Mouse (Mus musculus) MEL (cell line): Measurements from ENCODE around the gene Cdh23. TPM values are rescaled to one million over a fixed set of nuclear protein-coding genes. Genes with fewer than 3 reads are reported as not detected.

Experiments used
- DNase-seq: peaks from one replicate; pipeline ENCODE4 v3.0.0; 2011; ENCODE audit warnings: low read depth, low spot score
- H3K27ac ChIP-seq: 2 replicates; pipeline ENCODE4 v1.5.1; 2012; ENCODE audit warnings: low read depth, mild to moderate bottlenecking, control low read depth, low read length, moderate library complexity; ENCODE audit not compliant: control insufficient read depth
- H3K27me3 ChIP-seq, 2 experiments: fragments of 150-350 bp in 1 of 2; sonication (generic) in 1 of 2; 2 replicates each; pipeline ENCODE4 v1.6.1; 2012; ENCODE audit warnings: low read length in 2 of 2, mild to moderate bottlenecking in 2 of 2, improper control_type of control experiment in 1 of 2, moderate library complexity in 1 of 2; ENCODE audit not compliant: insufficient read depth in 2 of 2, control insufficient read depth in 1 of 2
- H3K36me3 ChIP-seq, 2 experiments: 2 replicates each; pipeline ENCODE4 v1.6.1; 2012 to 2014; ENCODE audit warnings: low read length in 2 of 2, improper control_type of control experiment in 1 of 2, inconsistent platforms in 1 of 2, mild to moderate bottlenecking in 1 of 2; ENCODE audit not compliant: insufficient read depth in 2 of 2, control insufficient read depth in 1 of 2
- H3K4me1 ChIP-seq, 2 experiments: fragments of 150-350 bp in 1 of 2; sonication (generic) in 1 of 2; 2 replicates each; pipeline ENCODE4 v1.6.1; 2012; ENCODE audit warnings: low read length in 2 of 2, improper control_type of control experiment in 1 of 2, mild to moderate bottlenecking in 1 of 2; ENCODE audit not compliant: insufficient read depth in 2 of 2, control insufficient read depth in 1 of 2
- H3K4me3 ChIP-seq, 2 experiments: fragments of 150-350 bp in 1 of 2; sonication (generic) in 1 of 2; 2 replicates each; pipeline ENCODE4 v1.5.1; 2012; ENCODE audit warnings: low read depth in 2 of 2, low read length in 2 of 2, mild to moderate bottlenecking in 2 of 2, moderate library complexity in 2 of 2, control low read depth in 1 of 2, improper control_type of control experiment in 1 of 2; ENCODE audit not compliant: control insufficient read depth in 1 of 2, insufficient read depth in 1 of 2
- H3K79me2 ChIP-seq: 2 replicates; pipeline ENCODE4 v1.6.1; 2012; ENCODE audit warnings: mild to moderate bottlenecking, low read length, moderate library complexity; ENCODE audit not compliant: control insufficient read depth, poor library complexity, insufficient read depth
- H3K9ac ChIP-seq: 2 replicates; pipeline ENCODE4 v1.6.1; 2012; ENCODE audit warnings: low read depth, mild to moderate bottlenecking, control low read depth, low read length, moderate library complexity; ENCODE audit not compliant: control insufficient read depth, poor library complexity, severe bottlenecking
- H3K9me3 ChIP-seq: fragments of 150-350 bp; sonication (generic); replicated peaks from 2 replicates; pipeline ENCODE4 v1.6.1; 2012; ENCODE audit warnings: mild to moderate bottlenecking, low read length, improper control_type of control experiment, moderate library complexity; ENCODE audit not compliant: insufficient read depth
- BHLHE40 ChIP-seq: IDR thresholded peaks from 2 replicates; pipeline ENCODE4 v1.6.1; 2012; ENCODE audit warnings: low read depth, mild to moderate bottlenecking, inconsistent platforms, low read length, improper control_type of control experiment, borderline replicate concordance
- ETS1 ChIP-seq: IDR thresholded peaks from 2 replicates; pipeline ENCODE4 v1.6.1; 2012; ENCODE audit warnings: low read depth, mild to moderate bottlenecking, inconsistent platforms, low read length, improper control_type of control experiment, moderate library complexity
- JUND ChIP-seq: IDR thresholded peaks from 2 replicates; pipeline ENCODE4 v1.6.1; 2011; ENCODE audit warnings: low read depth, mild to moderate bottlenecking, improper control_type of control experiment, low read length
- MAZ ChIP-seq: IDR thresholded peaks from 2 replicates; pipeline ENCODE4 v1.6.1; 2012; ENCODE audit warnings: low read depth, mild to moderate bottlenecking, inconsistent platforms, low read length, improper control_type of control experiment
- POLR2A ChIP-seq, 2 experiments: IDR thresholded peaks; 2 replicates each; pipeline ENCODE4 v1.6.1; 2011 to 2012; ENCODE audit warnings: low read length in 2 of 2, mild to moderate bottlenecking in 2 of 2, control low read depth in 1 of 2, improper control_type of control experiment in 1 of 2, low read depth in 1 of 2, moderate library complexity in 1 of 2; ENCODE audit not compliant: control insufficient read depth in 1 of 2, insufficient read depth in 1 of 2, poor library complexity in 1 of 2
- POLR2AphosphoS5 ChIP-seq: IDR thresholded peaks from 2 replicates; pipeline ENCODE4 v1.6.1; 2012; ENCODE audit warnings: low read depth, borderline replicate concordance, mild to moderate bottlenecking, inconsistent platforms, low read length, moderate library complexity, mixed read lengths
- SIN3A ChIP-seq: IDR thresholded peaks from 2 replicates; pipeline ENCODE4 v1.6.1; 2012; ENCODE audit warnings: low read length, improper control_type of control experiment, inconsistent platforms
- TBP ChIP-seq: IDR thresholded peaks from 2 replicates; pipeline ENCODE4 v1.8.0; 2011; ENCODE audit warnings: low read depth, low read length, improper control_type of control experiment
- USF1 ChIP-seq: IDR thresholded peaks from 2 replicates; pipeline ENCODE4 v1.6.1; 2014; ENCODE audit warnings: low read depth, mild to moderate bottlenecking, inconsistent platforms, low read length, improper control_type of control experiment, moderate library complexity
- USF2 ChIP-seq, 2 experiments: IDR thresholded peaks; 2 replicates each; pipeline ENCODE4 v1.6.1; 2011 to 2012; ENCODE audit warnings: improper control_type of control experiment in 2 of 2, low read length in 2 of 2, borderline replicate concordance in 1 of 2, inconsistent platforms in 1 of 2, low read depth in 1 of 2, mild to moderate bottlenecking in 1 of 2; ENCODE audit not compliant: insufficient read depth in 1 of 2
- ZMIZ1 ChIP-seq: IDR thresholded peaks from 2 replicates; pipeline ENCODE4 v1.6.1; 2012; ENCODE audit warnings: low read depth, mild to moderate bottlenecking, inconsistent platforms, low read length, improper control_type of control experiment, moderate library complexity
- polyA plus RNA-seq, 2 experiments: library from polyadenylated mRNA; stranded (reverse) in 1 of 2; unstranded in 1 of 2; fragments of >175 nt in 1 of 2; fragments of >200 nt in 1 of 2; gene quantifications; 2 replicates each; pipeline versions ENCODE4 v1.2.1 to v1.2.4; 2012; ENCODE audit warnings: low replicate concordance in 2 of 2, low read depth in 1 of 2; ENCODE audit not compliant: insufficient read length in 2 of 2, insufficient read depth in 1 of 2, missing spikeins in 1 of 2
- total RNA-seq: library from RNA; depleted of rRNA; stranded (reverse); fragments of 300-350 nt; gene quantifications from 2 replicates; pipeline ENCODE4 v1.2.3, GENCODE M21; 2012

Cdh23 gene
- total and polyA plus RNA-seq, 3 experiments: 0.04 TPM; not detected in 2

DNA sequence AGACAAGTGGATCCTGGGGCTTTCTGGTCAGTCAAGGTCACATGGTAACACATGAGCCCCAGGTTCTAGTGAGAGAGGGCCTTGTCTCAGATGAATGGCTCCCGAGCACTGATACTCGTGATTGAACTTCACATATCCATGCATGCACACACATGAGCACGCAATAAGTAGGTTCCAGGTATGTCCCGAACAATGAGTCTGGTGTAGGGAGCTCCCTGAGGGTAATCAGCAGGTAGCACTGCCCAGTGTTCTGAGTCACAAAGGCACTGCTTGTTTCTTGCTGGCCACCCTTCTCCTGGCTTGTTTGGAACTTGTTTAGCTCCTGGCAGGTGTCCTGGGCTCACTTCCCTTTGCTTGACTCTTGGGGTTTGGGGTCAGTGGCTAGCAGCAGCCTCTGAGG lies 409.1 kb downstream of the Cdh23 start:
- DNase-seq: no peak
- TF ChIP-seq MAZ: no peak
- Histone ChIP-seq H3K36me3 (peaks cover 0 to 62% of the 10 kb centered on the region in 2 experiments; a peak in 2 of 4 replicates), H3K79me2 (peaks cover 70% of the 10 kb centered on the region), H3K27ac (no peak overlapping the region), H3K4me3 (no peak overlapping the region), H3K4me1 (peaks cover 24 to 81% of the 10 kb centered on the region in 2 experiments), H3K9ac (no peak overlapping the region), H3K9me3 (no peaks in the 10 kb centered on the region), H3K27me3 (no peaks in the 10 kb centered on the region)

DNA sequence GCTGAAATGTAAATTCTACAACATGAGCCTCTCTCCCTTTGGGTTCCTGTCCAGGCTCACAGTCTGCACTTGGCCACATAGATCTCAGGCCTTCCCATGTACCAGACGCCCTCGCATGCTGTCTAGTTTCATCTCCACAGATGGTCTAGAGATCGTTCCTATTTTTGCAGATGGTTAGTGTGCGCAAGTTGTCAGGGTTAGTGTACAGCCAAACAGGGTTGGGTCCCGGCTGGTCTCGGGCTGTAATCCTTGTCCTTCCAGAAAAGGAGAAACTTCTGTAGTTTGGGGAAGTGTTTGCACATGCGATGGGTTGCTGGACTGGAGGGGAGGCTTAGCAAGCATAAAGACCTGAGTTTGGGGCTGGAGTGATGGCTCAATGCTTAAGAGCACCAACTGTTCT lies 409.7 kb downstream of the Cdh23 start:
- peaks cover 75% of the 10 kb centered on the region for H3K79me2 ChIP-seq
- no peak for DNase-seq
- H3K27ac ChIP-seq: no peak overlapping the region
- H3K4me3 ChIP-seq: no peak overlapping the region
- H3K9ac ChIP-seq: no peak overlapping the region
- H3K36me3 ChIP-seq: peaks cover 0 to 60% of the 10 kb centered on the region in 2 experiments; a peak in 2 of 4 replicates
- no peaks in the 10 kb centered on the region for H3K9me3 ChIP-seq
- no peaks in the 10 kb centered on the region for H3K27me3 ChIP-seq
- no peak for TF ChIP-seq BHLHE40
- peaks cover 21 to 80% of the 10 kb centered on the region in 2 experiments for H3K4me1 ChIP-seq

- Histone ChIP-seq H3K4me1 (peaks cover 21 to 79% of the 10 kb centered on the region in 2 experiments), H3K27ac (no peak overlapping the region), H3K27me3 (no peaks in the 10 kb centered on the region), H3K36me3 (peaks cover 0 to 60% of the 10 kb centered on the region in 2 experiments; a peak in 2 of 4 replicates), H3K79me2 (peaks cover 77% of the 10 kb centered on the region), H3K9me3 (no peaks in the 10 kb centered on the region), H3K9ac (no peak overlapping the region), H3K4me3 (no peak overlapping the region)
- DNase-seq: no peak
- no peak for TF ChIP-seq POLR2A (IDR thresholded peaks at IDR 0.05; ENCODE audit: control insufficient read depth in 1 of 2, insufficient read depth in 1 of 2, low read depth in 1 of 2, low read length in 2 of 2, poor library complexity in 1 of 2)
- no peak for TF ChIP-seq SIN3A
- TF ChIP-seq ZMIZ1: no peak
- no peak for TF ChIP-seq USF1
- TF ChIP-seq POLR2AphosphoS5: no peak
- TF ChIP-seq TBP: no peak
- TF ChIP-seq USF2 (IDR thresholded peaks at IDR 0.05; ENCODE audit: borderline replicate concordance in 1 of 2, insufficient read depth in 1 of 2, low read depth in 1 of 2, low read length in 2 of 2): no peak
- no peak for TF ChIP-seq ETS1
- TF ChIP-seq JUND: no peak
These were observed 410.5 kb downstream of the Cdh23 start for GRCm38 (mm10) chr10:60285676-60286372.
